Mouse (Mus musculus): ENCODE results near the gene Defb33.

Gene Defb33

DNA sequence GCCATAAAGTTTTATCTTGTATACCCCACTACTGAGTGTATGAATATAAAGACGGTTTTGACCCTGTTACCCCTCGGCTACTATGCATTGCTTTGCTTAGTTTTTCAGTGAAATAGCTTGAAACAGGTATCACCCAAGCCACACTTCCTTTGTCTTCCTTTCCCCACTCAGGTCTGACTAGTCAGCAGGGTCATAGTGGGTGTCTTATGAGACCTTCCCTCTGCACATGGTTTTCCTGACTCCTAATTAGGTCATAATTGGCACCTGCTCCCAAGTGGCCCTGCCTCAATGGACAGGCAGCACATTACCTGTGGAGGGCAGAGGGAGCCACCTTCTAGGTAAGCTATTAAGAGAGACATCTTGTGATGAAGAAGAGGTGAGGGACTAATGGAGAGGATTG, at the start of gene Defb33:
Gene Defb33, plus strand, starts transcription at position 301 of the 400 bp plus-strand sequence.
- 85% methylated on average over 2 of the region's 2 CpGs for WGBS

DNA sequence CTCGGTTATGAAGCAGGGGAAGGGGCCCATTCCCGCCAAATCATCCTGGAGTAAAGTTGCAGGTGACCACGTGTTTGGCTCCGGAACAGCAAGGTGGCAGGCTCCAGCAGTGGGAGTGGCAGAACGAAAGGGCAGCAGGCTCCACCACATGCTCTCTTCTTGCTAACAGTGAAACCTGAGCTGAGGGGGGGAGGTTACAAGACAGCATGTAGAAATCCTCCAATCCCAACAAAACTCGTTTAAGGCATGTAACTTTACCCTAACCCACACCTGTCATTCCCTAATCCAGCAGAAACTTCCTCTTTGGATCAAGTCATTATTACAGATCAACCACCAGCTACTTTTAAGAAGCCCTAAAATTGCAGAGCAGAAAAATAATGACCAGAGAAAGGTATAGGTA, 17.9 kb upstream of the Defb33 start:
- WGBS: 45% methylated on average over 6 of the region's 6 CpGs

DNA sequence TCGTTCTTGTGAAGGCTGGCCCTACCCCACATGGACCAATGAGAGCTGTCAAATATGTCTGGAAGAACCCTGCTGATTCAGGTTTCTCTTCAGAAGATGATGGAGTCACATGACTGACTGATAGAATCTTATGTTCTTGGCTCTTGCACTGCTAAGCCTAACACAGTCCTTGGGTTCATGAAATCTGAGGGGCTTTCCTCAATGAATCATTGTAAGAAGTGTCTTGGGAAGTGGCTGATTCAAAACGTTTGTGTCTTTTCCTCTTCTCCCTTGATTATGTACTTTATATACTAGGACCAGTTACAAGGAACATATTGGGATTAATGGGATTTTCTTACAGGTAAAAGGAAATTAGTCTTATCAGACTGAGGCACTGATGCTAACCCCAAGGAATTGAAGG, 10.1 kb downstream of the Defb33 start, which contains the start of gene Gm15056:
Gene Gm15056, minus strand, starts transcription at position 101 of the 400 bp plus-strand sequence.
- WGBS: 38% methylated on average over 2 of the region's 2 CpGs

DNA sequence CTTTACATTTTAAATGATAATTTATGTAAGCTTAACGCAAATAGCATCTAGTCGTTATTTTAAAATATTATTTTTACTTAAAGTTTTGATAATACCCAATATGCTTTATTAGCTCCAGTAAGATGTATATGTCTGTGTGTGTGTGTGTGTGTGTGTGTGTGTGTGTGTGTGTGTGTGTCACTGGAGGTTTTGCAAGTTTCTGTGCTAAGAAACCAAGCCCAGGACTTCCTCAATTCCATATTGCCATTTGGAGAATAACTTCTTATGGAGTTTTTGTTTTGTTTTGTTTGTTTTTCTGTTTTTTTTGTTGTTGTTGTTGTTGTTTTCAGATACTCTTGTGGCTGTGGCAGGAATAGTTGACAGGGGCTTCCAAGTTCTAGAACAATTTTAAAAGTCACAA, 14.7 kb downstream of the Defb33 start:
- 87% methylated on average over 2 of the region's 2 CpGs for WGBS

DNA sequence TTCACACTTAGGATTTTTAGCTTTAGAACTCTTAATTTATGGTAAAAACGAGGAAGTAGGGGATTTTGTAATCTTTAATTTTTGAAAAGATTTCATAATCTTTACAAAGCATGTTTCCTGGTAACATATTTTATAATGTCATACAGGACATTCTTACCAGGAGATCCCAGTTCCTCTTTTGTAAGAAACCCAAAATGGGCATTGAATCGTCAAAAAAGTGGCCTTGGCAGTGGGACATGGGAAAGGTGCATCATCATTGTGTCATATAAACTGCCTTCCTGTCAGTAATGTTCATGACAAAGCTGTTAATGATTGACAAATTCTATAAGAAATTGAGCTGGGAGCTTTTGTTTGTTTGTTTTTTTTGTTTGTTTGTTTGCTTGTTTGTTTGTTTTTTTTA, 15.8 kb downstream of the Defb33 start:
- 67% methylated on average over 2 of the region's 2 CpGs for WGBS

DNA sequence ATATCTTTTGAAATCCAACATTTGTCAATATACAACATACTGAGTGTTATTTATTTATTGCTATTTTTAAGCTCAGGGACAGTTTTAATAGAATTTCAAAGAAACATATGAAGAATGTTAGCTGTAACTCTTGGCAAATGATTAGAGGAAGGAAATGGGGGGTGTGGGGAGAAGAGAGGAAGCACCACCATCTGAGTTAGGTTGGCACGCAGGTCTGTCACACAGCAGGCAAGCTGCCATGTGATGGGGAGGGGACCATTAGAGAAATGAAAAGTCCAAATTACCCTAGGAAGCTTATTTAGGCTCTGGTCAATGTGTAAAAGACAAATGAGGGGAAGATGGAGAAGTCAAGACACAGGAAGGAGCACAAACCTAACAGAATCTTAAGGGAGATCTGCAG, 19.8 kb downstream of the Defb33 start:
- WGBS: 81% methylated on average over 1 of the region's 1 CpGs

DNA sequence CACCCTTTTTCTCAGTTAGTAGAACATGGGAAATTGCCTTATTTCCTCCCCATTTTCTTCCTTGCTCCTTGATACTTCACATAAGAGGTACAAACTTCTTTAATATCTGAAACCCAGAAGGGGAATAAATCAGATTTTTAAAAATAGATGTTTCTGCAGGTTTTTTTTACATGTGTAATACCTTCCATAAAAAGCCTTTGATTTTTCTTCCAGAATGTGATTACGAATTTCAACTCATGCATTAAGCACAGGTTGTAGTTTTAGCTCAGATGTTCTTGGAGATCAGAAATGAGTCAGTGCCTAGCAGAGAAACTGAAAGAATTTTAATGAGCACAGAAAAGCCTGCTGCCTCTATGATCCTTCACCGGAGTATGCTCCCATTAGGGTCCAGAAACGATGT, 29.5 kb downstream of the Defb33 start, which contains the start of gene Gm6040:
Gene Gm6040, minus strand, starts transcription at position 101 of the 400 bp plus-strand sequence.
- WGBS: 71% methylated on average over 3 of the region's 3 CpGs

DNA sequence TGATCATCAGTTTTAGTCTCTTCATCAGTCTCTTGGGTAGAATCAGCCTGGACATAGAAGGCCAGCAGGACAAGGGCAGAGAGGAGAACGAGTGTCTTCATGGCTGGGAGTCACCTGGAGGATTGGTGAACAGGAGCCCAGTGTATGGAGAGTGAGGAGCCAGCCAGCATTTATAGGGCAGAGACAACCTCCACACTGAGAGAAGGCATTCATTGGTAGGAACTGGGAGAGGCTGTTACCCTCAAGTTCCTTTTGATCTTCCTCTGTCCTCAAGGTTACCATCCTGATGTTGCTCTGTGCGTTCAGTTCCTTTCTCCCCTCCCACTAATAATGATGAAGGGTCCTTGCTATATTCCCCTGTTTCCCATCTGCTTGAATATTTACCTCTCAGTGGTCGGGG, 52.1 kb downstream of the Defb33 start, which contains the start of gene AY761185:
Gene AY761185, minus strand, starts transcription at position 101 of the 400 bp plus-strand sequence.
- 72% methylated on average over 3 of the region's 3 CpGs for WGBS

Measured in cerebral cortex, adult 2 months (tissue).